In genomic region chr7:81644551-81645235, GRCm38 (mm10) we compare ENCODE assay signal across 17 mouse cellular contexts.
DNase-seq lines count a peak whose midpoint lies in the region; ATAC-seq lines count a peak whose summit lies in the region.
"Had no signal": no experiment of that assay in that cellular context is flagged by ENCODE, and none has a peak within 500 bp of the region (broad histone marks: within the 10 kb centered on the region; RNA-seq: fewer than 3 reads in every experiment).

No protein-coding gene starts in this region.

- DNase-seq in cerebellum, postnatal 4 days (ENCODE audit: low spot score in 2 of 2), result no peak
- DNase-seq in left cerebral cortex, postnatal 4 days, result peak; percentile 47
- DNase-seq in left cerebral cortex, postnatal 36 days (ENCODE audit: low spot score in 2 of 2), result no peak
- DNase-seq in cerebellum, postnatal 14 days, result peak; percentile 78 to 85
- DNase-seq in urinary bladder, postnatal 25 days (ENCODE audit: low spot score), result no peak
- DNase-seq: adrenal gland, postnatal 10 days; embryo, embryonic 11 days; thymus, postnatal 25 days had no signal

- no peak overlapping the region for H3K4me3 ChIP-seq in hindbrain, embryonic 16.5 days (ENCODE audit: low read length)
- H3K4me3 ChIP-seq: forebrain, embryonic 12.5 days; lung, embryonic 15.5 days; megakaryocyte, embryonic 14.5 days had no signal

- no peak overlapping the region for H3K9ac ChIP-seq in hindbrain, embryonic 16.5 days (ENCODE audit: low read depth, low read length)
- H3K9ac ChIP-seq: forebrain, embryonic 12.5 days; lung, embryonic 15.5 days had no signal

- H3K27me3 ChIP-seq in hindbrain, embryonic 16.5 days (replicated peaks; ENCODE audit: control insufficient read depth, insufficient read depth, low read length), result no peaks in the 10 kb centered on the region
- H3K27me3 ChIP-seq: forebrain, embryonic 12.5 days; lung, embryonic 15.5 days had no signal

- no peaks in the 10 kb centered on the region; the same call in none of the 2 replicates for H3K4me1 ChIP-seq in hindbrain, embryonic 16.5 days (ENCODE audit: control insufficient read depth, insufficient read depth, low read depth, low read length)
- H3K4me1 ChIP-seq: lung, embryonic 15.5 days had no signal

- WGBS in hindbrain, embryonic 16.5 days, result 53% methylated on average over 7 of the region's 7 CpGs

- no peaks in the 10 kb centered on the region for H3K36me3 ChIP-seq in hindbrain, embryonic 16.5 days (ENCODE audit: control insufficient read depth, insufficient read depth, low read length)
- H3K36me3 ChIP-seq: forebrain, embryonic 12.5 days; lung, embryonic 15.5 days had no signal

- H3K4me2 ChIP-seq in hindbrain, embryonic 16.5 days (ENCODE audit: low read length), result no peak overlapping the region
- H3K4me2 ChIP-seq: forebrain, embryonic 12.5 days; lung, embryonic 15.5 days had no signal

- peak; percentile 85 for ATAC-seq in cerebellum, adult (ENCODE audit: insufficient number of reproducible peaks, low FRiP score, low TSS enrichment)
- peak; percentile 51 for ATAC-seq in hindbrain, embryonic 16.5 days
- ATAC-seq in megakaryocyte-erythroid progenitor cell, adult 5-6 weeks (replicated peaks; ENCODE audit: low FRiP score, low TSS enrichment, poor library complexity, severe bottlenecking), result no peak
- ATAC-seq: intestine, postnatal 0 days had no signal

- intact Hi-C loops in left cerebral cortex, postnatal 4 days (cut with DNase I), result no loop called here
- intact Hi-C loops in left cerebral cortex, postnatal 36 days (cut with DNase I), result no loop called here

- H3K9me3 ChIP-seq in hindbrain, embryonic 16.5 days (ENCODE audit: control insufficient read depth, low read length), result no peaks in the 10 kb centered on the region
- H3K9me3 ChIP-seq: forebrain, embryonic 12.5 days; lung, embryonic 15.5 days; megakaryocyte, embryonic 14.5 days had no signal

- peak overlapping the region; percentile 55; the same call in 1 of the 2 replicates for H3K27ac ChIP-seq in hindbrain, embryonic 16.5 days (ENCODE audit: low read depth, low read length)
- H3K27ac ChIP-seq: forebrain, embryonic 12.5 days; kidney, postnatal 0 days; lung, embryonic 15.5 days; stomach, postnatal 0 days had no signal

Comparison
In these comparisons a context has a peak if more than half of its experiments do, and no peak if none do; other contexts are left out.
1. DNase-seq: peak in left cerebral cortex, postnatal 4 days (single experiment) and cerebellum, postnatal 14 days (2 of 2); none in cerebellum, postnatal 4 days (0 of 2), left cerebral cortex, postnatal 36 days (0 of 2) and urinary bladder, postnatal 25 days (single experiment).